Mouse (Mus musculus): ENCODE data around the gene Slc47a1.

Gene Slc47a1

DNA sequence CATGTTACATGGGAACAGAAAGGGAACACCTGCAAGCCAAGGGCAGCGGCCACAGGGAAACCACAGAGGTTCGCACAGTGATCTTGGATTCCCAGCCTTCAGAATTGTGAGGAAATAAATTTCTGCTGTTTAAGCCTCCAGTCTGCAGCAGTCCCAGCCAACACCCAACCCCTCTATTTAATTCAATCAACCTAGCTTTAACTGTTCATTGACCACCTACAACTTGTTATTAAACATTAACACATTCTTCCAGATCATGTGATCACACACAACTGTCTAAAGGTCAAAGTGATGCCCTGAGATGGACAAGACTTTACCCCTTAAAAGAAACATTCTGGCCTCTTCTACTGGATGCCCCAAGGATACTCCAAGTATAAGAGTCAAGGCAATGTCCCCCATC lies 9.5 kb downstream of the Slc47a1 start:
- no peak for DNase-seq

DNA sequence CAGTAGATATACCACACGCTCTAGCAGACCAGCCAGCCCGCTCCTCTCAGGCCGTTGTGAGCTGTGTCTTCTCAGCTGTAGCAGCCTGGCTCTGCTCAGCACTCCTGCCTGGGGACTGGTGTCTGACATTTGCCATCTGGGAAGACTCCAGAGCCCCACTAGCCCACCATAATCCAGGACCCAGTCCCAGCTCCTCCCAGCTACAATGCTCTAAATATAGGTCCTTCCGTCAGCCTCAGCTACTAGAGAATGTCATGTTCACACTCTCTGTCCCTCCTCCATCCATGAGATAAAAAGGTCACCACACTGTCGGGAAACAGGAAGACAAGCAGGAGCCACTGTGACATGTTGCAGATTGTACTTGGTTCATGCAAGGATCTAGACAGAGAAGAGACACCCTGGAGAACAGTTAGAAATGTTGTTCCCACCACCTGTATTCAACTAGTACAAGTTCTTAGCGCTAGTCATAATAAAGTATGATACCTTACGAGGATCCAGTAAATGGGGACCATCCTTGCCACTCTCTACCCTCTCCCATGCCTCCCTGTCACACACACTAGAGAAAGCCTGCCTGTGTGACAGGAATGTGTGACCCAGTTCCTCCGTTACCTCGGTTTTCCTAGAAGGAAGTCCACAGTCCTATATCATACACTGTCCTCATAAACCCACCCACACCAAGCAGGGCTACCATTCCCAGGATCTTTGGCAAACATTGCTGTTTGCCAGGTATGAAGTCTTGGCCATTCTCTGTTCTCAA lies 11.4 kb downstream of the Slc47a1 start:
- DNase-seq: no peak

DNA sequence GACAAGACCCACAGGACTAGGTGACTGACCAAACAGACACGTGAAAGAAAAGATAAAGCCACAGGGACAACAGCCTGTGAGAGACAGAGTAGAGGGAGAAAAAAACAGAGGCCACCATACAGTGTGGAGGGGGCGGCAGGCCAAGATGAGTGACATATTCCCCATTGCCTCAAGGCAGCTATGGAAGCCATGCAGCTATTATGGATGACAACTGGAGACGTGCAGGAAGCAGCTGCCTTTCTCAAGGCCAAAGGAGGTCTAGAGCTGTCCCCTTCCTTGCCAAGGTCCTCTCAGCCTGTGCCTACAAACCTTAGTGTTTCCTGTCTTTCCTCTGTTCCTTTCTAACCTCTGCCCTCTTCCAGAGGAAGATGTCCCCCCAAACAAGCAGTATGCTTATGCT lies 12.2 kb downstream of the Slc47a1 start:
- DNase-seq: no peak

DNA sequence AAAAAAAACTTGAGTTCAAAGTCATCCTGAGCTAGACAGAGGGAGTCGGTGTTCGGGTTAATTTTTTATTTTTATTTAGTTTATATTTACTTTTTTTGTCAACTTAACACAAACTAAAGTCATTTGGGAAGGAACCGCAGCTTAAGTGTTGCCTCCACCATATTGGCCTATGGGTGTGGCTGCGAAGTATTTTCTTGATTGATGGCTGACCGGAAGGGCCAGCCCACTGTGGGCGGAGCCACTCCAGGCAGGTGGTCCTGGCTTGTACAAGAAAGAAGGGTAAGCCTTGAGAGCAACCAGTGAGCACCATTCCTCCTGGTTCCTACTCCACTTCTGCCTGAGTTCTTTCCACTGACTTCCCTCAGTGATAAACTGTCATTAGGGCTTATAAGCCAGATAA lies 14.0 kb downstream of the Slc47a1 start:
- no peak for DNase-seq

DNA sequence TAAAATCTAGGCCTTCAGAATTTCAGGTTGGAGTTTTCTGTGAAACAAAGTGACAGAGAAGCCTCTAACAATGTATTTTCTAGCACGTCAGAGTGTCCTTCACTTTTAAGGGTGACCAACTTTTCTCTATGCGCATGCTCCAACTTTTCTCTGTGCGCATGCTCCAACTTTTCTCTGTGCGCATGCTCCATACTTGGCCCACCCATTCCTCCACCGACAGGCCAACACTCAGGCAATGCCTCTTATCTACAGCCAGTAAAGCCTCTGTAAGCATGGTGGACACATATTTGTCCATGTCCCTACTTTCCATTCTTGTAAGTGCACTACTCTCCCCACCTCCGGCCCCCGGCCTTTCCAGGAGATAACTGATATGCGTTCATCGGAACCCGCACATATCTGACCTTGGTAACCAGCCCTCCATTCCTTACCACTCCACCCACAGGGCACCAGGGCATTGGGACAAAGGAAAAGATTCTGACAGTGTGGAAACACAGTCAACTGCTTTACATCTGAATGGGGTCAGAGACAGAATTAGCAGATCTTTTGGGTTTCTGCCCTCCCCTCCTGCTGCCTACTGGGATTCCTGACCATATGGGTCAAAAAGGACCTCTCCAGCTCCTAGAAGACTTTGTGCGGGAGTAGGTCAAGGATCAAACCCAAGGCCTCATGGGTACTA lies 16.5 kb downstream of the Slc47a1 start:
- no peak for DNase-seq

DNA sequence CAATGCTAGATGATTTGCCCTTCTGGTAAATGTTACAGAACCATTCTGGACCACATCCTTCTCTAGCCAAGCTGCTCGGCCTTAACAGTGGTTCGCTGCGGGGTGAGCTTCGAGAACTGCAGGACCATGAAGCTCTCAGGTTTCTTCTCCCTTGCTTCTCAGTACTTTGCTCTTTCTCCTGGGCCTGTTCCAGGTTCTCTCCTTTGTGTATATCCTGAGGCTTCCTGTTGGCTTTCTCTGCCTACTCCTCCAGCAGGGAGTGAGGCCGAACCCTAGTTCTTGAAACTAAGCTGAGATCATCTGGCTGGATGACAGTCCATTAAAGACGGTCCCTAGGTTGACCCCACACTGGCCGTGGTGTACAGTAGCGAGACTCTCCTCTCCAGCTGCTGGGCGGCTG lies 21.5 kb downstream of the Slc47a1 start:
- no peak for DNase-seq

DNA sequence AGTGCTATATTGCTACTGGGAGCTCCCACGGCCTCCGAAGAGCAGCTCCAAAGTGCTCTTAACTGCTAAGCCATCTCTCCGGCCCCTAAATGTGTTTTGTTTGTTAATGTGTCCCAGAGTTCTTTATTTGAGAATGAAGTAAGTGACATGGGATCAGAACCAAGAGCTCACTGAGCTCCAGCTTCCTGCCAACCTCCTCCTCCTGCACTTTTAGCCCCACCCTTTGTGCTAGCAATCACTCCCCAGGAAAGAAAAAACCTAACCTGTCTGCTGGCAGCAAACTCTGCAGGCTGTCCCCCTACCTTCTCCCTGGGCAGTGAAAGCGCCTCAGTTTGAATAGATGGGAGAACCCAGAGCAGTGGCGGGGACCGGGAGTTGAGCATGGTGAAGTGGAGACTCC lies 22.0 kb downstream of the Slc47a1 start:
- no peak for DNase-seq

DNA sequence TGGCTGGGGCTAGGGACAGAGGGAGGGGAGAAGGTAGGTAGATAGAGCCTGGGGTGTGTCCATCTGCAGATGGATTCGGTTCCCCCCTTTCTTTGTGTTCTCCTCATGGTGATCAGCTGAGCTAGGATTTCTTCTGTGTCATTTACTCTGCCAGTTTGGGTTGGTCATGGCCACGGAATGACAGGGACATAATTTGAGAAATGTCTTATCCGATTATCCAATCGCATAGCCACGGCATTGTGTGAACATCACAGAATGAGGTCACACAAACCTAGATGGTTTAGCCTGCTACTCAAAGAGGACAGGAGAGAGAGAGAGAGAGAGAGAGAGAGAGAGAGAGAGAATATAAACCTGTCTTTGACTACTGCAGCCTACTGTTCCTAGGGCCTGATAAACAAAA lies 22.8 kb downstream of the Slc47a1 start:
- DNase-seq: no peak

DNA sequence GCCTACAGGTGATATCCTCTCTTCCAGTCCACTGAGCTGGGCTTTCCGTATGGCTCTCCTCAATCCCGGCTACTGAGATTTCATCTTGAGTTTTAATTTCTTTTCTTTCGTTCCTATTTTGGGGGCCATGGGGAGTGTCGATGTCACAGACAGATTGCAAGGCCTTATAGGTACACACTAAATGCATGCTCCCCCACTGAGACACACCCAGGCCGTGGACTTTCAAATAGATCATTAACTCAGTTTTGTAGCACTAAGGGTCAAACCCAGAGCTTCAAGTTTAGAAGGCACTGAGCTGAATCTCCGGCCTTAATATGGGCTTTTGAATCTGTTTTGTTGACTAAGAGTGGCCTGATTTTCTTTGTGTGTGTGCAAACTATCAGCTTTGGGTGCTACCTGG lies 23.8 kb downstream of the Slc47a1 start:
- DNase-seq: no peak

DNA sequence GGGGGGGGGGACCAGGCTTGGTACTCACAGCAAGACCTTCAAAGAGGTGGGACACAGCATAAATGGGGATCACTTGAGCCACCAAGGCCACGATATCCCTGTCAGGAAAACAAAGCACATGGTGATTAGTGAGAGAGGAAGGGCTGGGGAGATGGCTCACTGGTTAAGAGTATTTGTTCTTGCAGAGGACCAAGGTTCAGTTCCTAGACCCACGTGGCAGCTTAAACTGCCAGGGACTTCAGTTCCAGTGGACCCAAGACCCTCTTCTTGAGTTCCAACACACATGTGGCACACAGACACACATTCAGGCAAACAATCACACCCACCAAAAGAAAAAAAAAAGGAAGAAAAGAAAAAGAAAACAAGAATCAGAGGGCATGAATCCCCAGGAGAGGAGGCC lies 25.1 kb downstream of the Slc47a1 start:
- no peak for DNase-seq

DNA sequence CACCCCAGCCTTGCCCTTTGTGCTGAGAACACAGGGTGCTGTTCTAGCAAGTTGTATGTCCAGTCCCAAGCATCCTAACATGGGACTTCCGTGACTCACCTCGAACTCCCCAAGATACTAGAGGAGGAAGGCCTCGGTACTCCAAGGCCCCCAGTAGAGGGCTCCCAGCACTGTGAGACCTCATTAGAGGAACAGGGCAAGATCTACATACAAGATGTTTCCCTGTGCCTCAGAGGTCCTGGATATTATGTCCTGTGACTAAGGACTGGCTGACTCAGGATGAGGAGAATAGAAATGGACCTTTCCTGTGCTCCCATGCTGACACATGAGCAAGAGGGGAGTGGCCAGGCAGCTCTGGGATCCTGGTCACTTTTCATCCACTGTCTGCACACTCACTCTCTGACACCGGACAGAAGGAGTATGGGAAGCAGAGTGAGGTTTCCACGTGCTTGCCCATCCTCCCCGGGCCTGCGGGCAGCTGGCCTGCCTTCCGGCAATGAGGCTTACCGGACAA lies 25.9 kb downstream of the Slc47a1 start:
- no peak for DNase-seq

DNA sequence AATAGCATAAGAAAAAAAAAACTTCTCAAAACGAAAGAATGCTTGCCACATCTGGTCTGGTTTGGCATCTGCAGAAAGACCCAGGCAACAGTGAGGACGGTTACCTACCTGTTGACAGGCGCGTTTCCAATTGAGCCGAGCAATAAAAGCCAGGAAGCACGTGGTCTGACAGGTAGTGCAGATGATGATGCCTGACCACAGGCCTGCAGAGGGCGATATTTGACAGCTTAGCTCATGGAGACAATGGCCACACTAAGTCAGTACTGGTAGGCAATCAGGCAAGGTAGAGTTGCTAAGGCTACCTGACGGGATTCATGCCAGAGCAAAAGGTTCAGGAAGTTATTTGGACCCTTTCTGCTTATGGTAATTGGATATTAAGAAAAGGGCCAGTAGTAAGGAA lies 28.8 kb downstream of the Slc47a1 start:
- peak; percentile 85 for DNase-seq

DNA sequence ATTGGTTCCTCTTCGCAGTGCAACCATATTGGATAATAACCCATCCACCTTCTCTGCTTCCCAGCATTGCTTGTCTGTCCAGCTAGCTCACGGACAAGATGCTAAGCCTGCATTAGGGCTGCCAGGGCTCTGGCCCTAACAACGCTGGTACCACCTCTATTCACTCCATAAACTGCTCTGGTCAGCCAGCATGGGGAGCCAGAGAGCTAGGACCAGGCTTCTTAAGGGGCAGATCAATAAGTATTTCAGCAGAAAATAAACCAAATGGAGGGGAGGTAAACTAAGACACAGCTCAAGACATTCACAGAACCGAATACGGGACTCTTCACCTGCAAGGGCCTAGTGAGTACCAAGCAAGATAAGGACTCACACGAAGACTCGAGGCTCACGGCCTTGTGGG lies 32.0 kb downstream of the Slc47a1 start:
- DNase-seq: no peak

DNA sequence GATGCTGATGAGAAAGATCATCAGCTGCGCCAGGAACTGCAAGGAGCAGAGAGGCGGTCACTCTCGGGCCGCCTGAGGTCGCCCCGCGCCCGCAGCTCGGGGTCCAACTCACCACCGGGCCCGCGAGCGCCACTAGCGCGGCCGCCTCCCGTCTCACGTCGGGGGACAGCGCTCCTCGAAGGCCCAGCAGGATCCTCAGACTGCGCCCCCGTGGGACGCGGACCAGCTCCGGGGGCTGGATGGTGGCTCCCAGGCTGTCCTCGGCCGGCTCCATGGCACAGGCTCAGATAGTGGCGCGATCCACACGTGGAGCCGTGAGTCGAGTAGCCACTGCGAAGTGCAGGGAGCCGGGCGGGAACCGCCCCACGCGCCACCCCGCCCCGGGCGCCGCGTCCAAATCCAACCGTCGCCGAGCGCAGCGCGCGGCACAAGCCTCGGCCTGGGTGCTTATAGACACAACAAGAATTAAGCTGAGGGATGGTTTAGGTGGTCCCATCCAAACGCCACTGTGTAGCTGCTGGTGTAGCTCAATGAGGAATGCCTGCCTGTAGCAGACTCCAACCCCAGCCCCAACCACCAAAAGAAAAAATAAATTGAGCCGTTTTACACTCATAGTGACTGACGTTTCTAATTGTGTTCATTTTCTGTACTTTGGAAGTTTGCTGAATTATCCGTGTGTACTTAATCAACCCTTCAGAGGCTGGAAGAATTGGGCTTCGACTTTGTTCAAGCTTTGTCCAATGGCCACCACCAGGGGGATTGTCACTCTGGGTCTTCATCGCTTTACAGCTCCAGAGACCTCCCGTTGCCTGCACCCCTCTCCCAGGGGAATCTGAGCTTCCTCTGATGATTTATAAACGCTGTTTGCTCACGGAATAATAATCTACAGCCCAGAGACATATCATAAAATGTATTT lies 35.4 kb downstream of the Slc47a1 start, which contains the start of gene Slc47a2:
TSS of gene Slc47a2 (minus strand) at position 356 of the 916 bp plus-strand sequence.
- peak; percentile 50 for DNase-seq

DNA sequence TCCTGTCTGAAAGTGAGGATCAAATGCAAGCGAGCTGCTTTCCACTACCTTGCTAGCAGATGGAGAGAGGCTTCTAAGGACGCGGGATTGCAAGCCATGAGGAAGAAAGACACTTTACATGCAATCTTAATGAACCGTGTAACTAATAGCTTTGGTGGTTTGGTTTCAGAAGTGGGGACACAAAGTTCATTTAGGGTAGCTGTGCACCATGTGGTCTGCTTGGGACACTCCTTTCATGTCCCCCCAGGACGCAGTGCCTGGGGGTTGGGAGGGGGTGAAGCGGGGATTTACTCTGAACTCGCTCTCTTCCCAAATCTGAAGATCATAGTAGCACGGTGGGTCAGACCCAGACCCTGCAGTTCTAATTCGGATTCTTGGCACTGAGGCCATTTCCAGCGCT lies 36.2 kb downstream of the Slc47a1 start:
- no peak for DNase-seq

DNA sequence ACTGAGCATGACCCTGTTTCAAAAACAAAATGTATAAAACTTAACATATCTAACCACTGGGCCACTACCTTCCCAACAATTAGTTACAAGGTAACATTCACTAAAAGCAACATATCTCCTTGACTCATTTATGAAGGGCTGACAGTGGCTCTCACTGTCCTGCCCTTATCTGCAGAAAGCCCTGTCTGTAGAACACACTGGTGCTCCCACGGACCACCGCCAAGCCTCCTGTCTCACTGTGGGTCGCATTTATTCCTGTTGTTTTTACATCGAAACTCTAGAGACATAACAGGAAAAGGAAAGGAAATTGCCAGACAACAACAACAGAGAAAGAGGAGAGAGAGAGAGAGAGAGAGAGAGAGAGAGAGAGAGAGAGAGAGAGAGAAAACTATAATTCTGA lies 36.9 kb downstream of the Slc47a1 start:
- no peak for DNase-seq

DNA sequence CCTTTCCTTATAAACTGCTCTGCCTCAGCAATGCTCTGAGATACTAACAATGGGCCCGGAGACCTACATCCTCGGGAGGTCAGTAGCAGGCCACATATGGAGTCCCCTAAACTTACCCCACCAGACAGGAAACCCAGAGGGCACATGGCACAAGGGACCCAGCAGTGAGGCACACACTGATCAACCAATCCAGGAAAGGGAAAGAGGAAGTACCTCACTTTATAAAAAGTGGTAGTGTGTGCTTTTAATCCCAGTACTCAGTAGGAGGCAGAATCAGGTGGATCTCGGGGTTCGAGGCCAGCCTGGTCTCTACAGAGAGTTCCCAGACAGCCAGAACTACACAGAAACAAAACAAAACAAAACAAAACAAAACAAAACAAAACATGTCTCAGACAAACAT lies 37.8 kb downstream of the Slc47a1 start:
- DNase-seq: no peak

DNA sequence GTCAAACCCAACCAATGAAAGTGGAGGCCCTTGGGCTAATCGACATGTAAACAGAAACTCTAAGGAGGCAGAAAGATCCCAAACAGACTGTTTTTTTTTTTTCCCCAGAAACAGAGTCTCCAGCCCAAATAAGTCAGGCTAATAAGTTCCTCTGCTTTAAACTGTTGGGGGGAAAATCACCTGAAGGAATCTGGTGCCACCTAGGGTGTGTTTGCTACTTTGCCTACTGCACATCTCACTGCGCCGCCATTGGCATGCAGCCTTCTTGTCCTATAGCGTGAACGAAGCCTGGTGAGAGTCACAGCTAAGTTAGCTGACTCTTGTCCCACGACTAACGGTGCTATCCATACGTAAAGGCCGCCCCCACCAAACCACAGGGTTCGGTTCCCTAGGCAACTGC lies 40.6 kb downstream of the Slc47a1 start:
- DNase-seq: peak; percentile 58

DNA sequence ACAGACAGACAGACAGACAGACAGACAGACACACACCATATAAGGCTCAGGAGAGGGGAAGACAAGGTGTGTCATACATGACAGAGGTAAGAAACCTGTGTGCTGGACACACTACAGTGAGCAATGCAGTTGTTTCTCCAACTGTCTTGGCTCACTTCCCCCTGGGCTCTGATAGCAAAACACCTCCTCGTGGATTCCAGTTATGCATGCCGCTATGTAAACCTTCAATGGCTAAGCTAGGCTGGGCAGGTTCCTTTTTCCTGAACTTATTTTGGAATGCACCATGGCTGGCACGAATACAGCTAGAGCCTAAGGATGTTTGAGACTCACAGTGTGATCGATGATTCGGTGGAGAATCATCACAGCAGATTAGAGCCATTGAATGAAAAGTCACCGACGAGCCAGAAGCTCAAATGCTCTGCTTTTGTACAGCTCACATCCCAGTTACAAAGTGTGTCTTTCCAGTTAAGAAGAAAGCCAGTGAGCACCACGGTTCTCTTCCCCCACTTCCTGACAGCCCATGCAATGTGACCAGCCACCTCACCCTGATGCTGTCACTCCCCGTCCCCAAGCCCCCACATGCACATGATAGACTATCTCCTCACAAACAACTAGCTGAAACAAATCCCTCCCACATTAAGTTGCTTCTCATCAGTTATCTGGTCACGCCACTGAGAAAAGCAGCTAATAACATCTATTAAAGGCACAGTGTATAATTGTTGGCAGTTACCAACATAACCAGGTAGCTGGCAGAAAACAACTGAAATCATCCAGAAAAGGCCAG lies 57.0 kb downstream of the Slc47a1 start:
- no peak for DNase-seq

DNA sequence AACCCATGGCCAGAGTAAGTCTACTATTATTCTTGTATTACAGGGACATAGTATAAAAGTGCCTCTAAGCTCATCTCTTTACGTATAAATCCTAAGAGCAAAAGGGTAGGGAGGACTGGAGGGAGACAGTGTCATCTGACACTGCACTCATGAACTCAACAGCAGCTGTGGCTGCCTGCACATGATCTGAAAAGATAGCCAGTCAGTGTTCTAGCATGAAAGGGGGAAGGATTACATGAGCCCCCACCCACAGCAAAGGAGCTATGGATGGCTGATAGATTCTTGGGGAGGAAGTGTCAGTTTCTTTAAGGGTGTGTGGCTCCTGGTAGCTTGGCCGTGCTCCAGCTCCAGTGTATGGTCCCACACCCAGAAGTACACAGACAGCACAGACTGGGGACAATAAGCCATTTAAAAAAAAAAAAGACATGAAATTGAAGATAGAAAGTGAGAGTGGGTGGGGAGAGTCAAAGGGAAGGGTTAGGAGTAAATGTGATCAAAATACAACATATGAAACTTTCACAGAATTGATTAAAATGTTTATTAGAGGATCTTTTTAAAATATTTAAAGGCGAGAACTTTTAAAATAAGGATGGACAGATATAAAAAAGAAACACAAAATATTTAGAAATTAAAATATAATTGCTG lies 58.1 kb downstream of the Slc47a1 start:
- DNase-seq: no peak

DNA sequence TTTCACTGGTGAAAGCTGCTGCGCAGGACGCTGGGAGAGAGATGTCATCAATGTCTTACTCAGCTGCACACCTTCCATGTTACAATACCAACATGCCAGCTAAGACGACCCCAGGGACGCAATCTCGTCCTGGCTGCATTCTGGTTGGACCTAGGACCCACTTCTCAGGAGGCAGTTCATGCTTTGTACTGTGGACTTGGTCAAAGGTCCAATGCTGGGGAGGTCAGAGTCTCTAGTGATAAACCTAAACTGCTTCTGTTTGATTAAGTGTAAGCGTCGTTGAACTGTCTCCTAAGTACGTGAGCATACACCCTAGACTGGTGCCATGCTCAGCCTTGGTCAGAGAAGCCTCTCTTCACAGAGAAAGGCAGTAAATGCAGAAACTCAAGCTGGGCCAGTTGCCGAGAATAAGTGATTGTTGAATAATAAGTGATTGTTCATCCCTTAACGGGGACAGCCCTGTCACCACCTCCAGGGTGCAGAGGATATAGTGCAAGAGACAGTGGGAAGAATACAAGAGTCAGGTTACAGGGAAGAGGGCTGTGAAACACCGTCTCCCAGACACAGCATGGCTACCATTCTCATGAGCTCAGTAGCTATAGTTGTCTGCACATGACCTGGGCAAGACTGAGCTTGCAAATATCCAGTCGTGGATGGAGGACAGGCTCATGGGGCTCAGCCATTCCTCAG lies 58.8 kb downstream of the Slc47a1 start:
- DNase-seq: no peak

Data from thymus, postnatal 14 days (tissue).